Mouse (Mus musculus) spleen, adult 2 months (tissue): ENCODE results near the gene Sarm1. TPM values are rescaled to one million over a fixed set of nuclear protein-coding genes. Genes with fewer than 3 reads are reported as not detected.
A peak's percentile ranks its signal among the peaks of the same experiment; 100 is the strongest.

Experiments used
- DNase-seq, 2 experiments: peaks; one replicate each; pipeline versions ENCODE4 v3.0.0 to v3.0.0-alpha.2; 2012 to 2021; ENCODE audit warnings: low spot score in 2 of 2, low read depth in 1 of 2
- H3K27ac ChIP-seq: fragments of 200-500 bp; 2 replicates; pipeline ENCODE4 v1.5.1; 2012; ENCODE audit warnings: low read length, inconsistent platforms; ENCODE audit not compliant: insufficient read depth
- H3K27me3 ChIP-seq: fragments of 200-500 bp; 2 replicates; pipeline ENCODE4 v1.6.1; 2012; ENCODE audit warnings: mild to moderate bottlenecking, moderate library complexity, low read length, inconsistent platforms; ENCODE audit not compliant: control insufficient read depth, insufficient read depth
- H3K36me3 ChIP-seq: fragments of 200-500 bp; 2 replicates; pipeline ENCODE4 v1.6.1; 2012; ENCODE audit warnings: mild to moderate bottlenecking, low read length, inconsistent platforms; ENCODE audit not compliant: control insufficient read depth, insufficient read depth
- H3K4me1 ChIP-seq: fragments of 200-500 bp; 2 replicates; pipeline ENCODE4 v1.6.1; 2011; ENCODE audit warnings: inconsistent platforms; ENCODE audit not compliant: control insufficient read depth, insufficient read depth, insufficient read length
- H3K4me3 ChIP-seq: fragments of 200-500 bp; 2 replicates; pipeline ENCODE4 v1.5.1; 2011; ENCODE audit warnings: mild to moderate bottlenecking, inconsistent platforms; ENCODE audit not compliant: insufficient read depth, insufficient read length; ENCODE audit errors: extremely low read depth
- CTCF ChIP-seq: fragments of 200-500 bp; IDR thresholded peaks from 2 replicates; pipeline ENCODE4 v1.5.1; 2011; ENCODE audit warnings: mild to moderate bottlenecking, inconsistent platforms; ENCODE audit not compliant: insufficient read depth, insufficient read length, insufficient replicate concordance; ENCODE audit errors: extremely low read depth
- POLR2A ChIP-seq: fragments of 200-500 bp; IDR thresholded peaks from 2 replicates; pipeline ENCODE4 v1.6.1; 2011; ENCODE audit warnings: low read depth, low read length, inconsistent platforms
- WGBS: fragments of 180-500 bp; shearing (Covaris S2); methylation state at CpG from one replicate; pipeline ENCODE4 v1.1.7; 2018; 5-methylcytosine and 5-hydroxymethylcytosine counted together
- polyA plus RNA-seq: library from polyadenylated mRNA; depleted of rRNA; stranded (reverse); fragments of >200 nt; gene quantifications from 2 replicates; pipeline ENCODE4 v1.2.3, GENCODE M21; 2012

Gene Sarm1
- polyA plus RNA-seq, 1 experiment, result 0.51 TPM

DNA sequence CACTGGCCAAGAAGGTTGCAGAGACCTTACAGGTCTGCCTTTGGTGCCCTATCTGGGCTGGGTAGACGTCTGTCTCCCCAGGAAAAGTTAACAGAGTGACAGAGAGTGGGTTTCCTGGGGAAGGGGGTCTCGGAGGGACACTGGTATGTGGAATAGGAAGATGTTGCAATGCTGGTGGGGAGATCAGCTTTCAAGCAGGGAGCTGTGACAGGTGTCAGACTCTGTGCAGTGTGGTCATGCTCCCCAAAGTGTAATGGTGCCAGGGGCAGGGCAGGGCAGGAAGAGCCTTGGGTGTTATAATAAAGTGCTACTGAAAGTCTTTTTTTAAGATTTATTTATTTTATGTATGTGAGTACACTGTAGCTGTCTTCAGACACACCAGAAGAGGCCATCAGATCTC, 47.2 kb downstream of the Sarm1 start:
- WGBS, result 30% methylated on average over 2 of the region's 2 CpGs
- Histone ChIP-seq H3K27ac (no peak overlapping the region), H3K27me3 (no peaks in the 10 kb centered on the region), H3K36me3 (no peaks in the 10 kb centered on the region), H3K4me1 (no peaks in the 10 kb centered on the region), H3K4me3 (no peak overlapping the region)
- TF ChIP-seq POLR2A (no peak), CTCF (no peak)
- no peak for DNase-seq

DNA sequence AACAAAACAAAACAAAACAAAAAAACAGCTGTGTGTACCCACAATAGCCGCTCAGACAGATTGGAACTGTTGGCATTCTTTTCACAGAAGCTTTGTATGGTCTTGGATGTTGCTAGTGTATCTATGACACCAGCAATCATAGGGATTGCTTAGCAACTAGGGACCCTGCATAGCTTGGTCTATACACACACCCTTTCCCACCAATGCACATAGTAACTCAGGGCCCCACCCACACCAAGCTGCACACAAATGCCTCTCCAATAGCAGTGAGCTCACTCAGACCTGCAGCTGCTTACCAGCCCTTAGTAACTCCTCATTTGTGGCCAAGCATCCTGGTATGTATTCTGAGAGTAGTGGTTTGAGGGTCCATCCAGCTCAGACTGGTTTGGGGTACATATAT, 49.3 kb downstream of the Sarm1 start:
- no peak for TF ChIP-seq POLR2A
- no peak for TF ChIP-seq CTCF
- no peak for DNase-seq

GRCm38 (mm10) chr11:78447168-78447567, 50.4 kb downstream of the Sarm1 start:
- no peak for TF ChIP-seq CTCF
- no peak for TF ChIP-seq POLR2A
- WGBS, result 37% methylated on average over 3 of the region's 3 CpGs
- H3K4me3 ChIP-seq, result no peak overlapping the region
- no peaks in the 10 kb centered on the region for H3K27me3 ChIP-seq
- no peak for DNase-seq
- no peaks in the 10 kb centered on the region for H3K36me3 ChIP-seq
- no peak overlapping the region for H3K27ac ChIP-seq
- no peaks in the 10 kb centered on the region for H3K4me1 ChIP-seq

More for the DNA sequence above, 49.3 kb downstream of the Sarm1 start:
- H3K36me3 ChIP-seq, result no peaks in the 10 kb centered on the region
- H3K4me1 ChIP-seq, result no peaks in the 10 kb centered on the region
- WGBS, result 95% methylated on average over 1 of the region's 1 CpGs
- H3K27me3 ChIP-seq, result no peaks in the 10 kb centered on the region
- H3K27ac ChIP-seq, result no peak overlapping the region
- H3K4me3 ChIP-seq, result no peak overlapping the region

- H3K27me3 ChIP-seq, result no peaks in the 10 kb centered on the region
- no peak for DNase-seq
- no peaks in the 10 kb centered on the region for H3K36me3 ChIP-seq
- no peak for TF ChIP-seq POLR2A
- H3K4me3 ChIP-seq, result no peak overlapping the region
- 79% methylated on average over 5 of the region's 5 CpGs for WGBS
- no peak overlapping the region for H3K27ac ChIP-seq
- no peaks in the 10 kb centered on the region for H3K4me1 ChIP-seq
These were observed 54.4 kb downstream of the Sarm1 start for GRCm38 (mm10) chr11:78443115-78443514.

DNA sequence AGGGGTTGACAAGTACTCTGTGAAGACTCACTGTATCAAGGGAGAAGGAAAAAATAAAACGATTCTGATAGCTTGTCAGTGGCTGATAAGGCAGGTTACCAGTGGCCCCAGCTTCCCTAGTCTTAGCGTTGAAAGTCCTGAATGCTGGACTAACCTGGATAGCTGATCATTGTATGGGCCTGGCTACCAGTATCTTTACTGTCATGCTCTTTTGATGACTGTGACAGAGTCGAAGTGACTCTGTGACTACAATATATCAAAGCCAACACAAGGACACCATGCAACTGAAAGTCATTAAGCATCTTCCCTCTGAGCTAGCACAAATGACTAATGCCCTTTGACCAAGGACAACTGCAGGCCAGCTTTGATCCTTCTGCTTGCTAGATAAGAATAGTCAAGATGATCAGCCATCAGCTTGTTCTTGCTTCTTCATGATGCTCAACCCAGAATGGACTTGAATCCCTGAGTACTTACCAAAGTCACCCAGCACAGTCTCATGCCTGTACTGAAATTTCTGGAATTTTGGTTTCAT, 59.1 kb downstream of the Sarm1 start:
- H3K4me3 ChIP-seq, result no peak overlapping the region

GRCm38 (mm10) chr11:78437182-78437581, 60.4 kb downstream of the Sarm1 start:
- no peaks in the 10 kb centered on the region for H3K27me3 ChIP-seq
- TF ChIP-seq CTCF, result no peak
- no peak for TF ChIP-seq POLR2A
- 90% methylated on average over 7 of the region's 7 CpGs for WGBS
- no peak overlapping the region for H3K4me3 ChIP-seq
- DNase-seq, result no peak
- H3K4me1 ChIP-seq, result no peaks in the 10 kb centered on the region
- H3K27ac ChIP-seq, result no peak overlapping the region
- no peaks in the 10 kb centered on the region for H3K36me3 ChIP-seq

More for the DNA sequence above, 59.1 kb downstream of the Sarm1 start:
- DNase-seq, result no peak
- H3K4me1 ChIP-seq, result no peaks in the 10 kb centered on the region
- H3K36me3 ChIP-seq, result no peaks in the 10 kb centered on the region
- 80% methylated on average over 3 of the region's 3 CpGs for WGBS
- no peaks in the 10 kb centered on the region for H3K27me3 ChIP-seq
- TF ChIP-seq CTCF (no peak), POLR2A (no peak)
- H3K27ac ChIP-seq, result no peak overlapping the region

GRCm38 (mm10) chr11:78435776-78436349, 61.7 kb downstream of the Sarm1 start:
- DNase-seq, result peak in 1 of 2 experiments; percentile 9
- no peak overlapping the region for H3K4me3 ChIP-seq
- 24% methylated on average over 19 of the region's 19 CpGs for WGBS

More at GRCm38 (mm10) chr11:78435776-78436349, 61.7 kb downstream of the Sarm1 start:
- TF ChIP-seq POLR2A (no peak), CTCF (peak; percentile 35; the same call in 1 of the 2 replicates)
- Histone ChIP-seq H3K4me1 (no peaks in the 10 kb centered on the region), H3K36me3 (no peaks in the 10 kb centered on the region), H3K27ac (no peak overlapping the region), H3K27me3 (no peaks in the 10 kb centered on the region)
